Mouse (Mus musculus) cerebellum, postnatal 36 days (tissue): ENCODE measurements around the gene Tmem186.

ENCODE experiments used
- DNase-seq, 2 experiments: peaks; one replicate each; pipeline ENCODE4 v3.0.0; 2021 to 2022; ENCODE audit warnings: mixed read lengths in 2 of 2

Gene Tmem186

GRCm38 (mm10) chr16:8610397-8610796, 27.1 kb downstream of the Tmem186 start:
- DNase-seq, result no peak

GRCm38 (mm10) chr16:8603789-8604188, 33.7 kb downstream of the Tmem186 start:
- no peak for DNase-seq

- no peak for DNase-seq
These were observed 40.0 kb downstream of the Tmem186 start for GRCm38 (mm10) chr16:8597516-8597915.

- DNase-seq, result no peak
These were observed 41.2 kb downstream of the Tmem186 start for GRCm38 (mm10) chr16:8596336-8596735.

- no peak for DNase-seq
These were observed 42.1 kb downstream of the Tmem186 start for GRCm38 (mm10) chr16:8595411-8595810.

- no peak for DNase-seq
These were observed 52.5 kb downstream of the Tmem186 start for GRCm38 (mm10) chr16:8585056-8585455.

- no peak for DNase-seq
These were observed 53.3 kb downstream of the Tmem186 start for GRCm38 (mm10) chr16:8584248-8584647.
